Mouse (Mus musculus): ENCODE measurements around the gene Npas1. TPM values are rescaled to one million over a fixed set of nuclear protein-coding genes. Genes with fewer than 3 reads are reported as not detected.

Npas1 gene
- polyA plus RNA-seq, 1 experiment from 2014 or later, result 0.22 TPM

GRCm38 (mm10) chr7:16501571-16501970, 24.0 kb upstream of the Npas1 start:
- Histone ChIP-seq H3K27ac (ENCODE audit: low read depth, low read length) (no peak overlapping the region), H3K9me3 (ENCODE audit: control insufficient read depth, low read length) (no peaks in the 10 kb centered on the region), H3K4me2 (no peak overlapping the region), H3K4me3 (ENCODE audit: low read depth, low read length) (no peak overlapping the region), H3K4me1 (replicated peaks; ENCODE audit: control insufficient read depth, insufficient read depth, low read length) (no peaks in the 10 kb centered on the region), H3K27me3 (replicated peaks; ENCODE audit: control insufficient read depth, insufficient read depth, low read length) (no peaks in the 10 kb centered on the region), H3K36me3 (ENCODE audit: control insufficient read depth, insufficient read depth, low read length) (peaks cover 30% of the 10 kb centered on the region), H3K9ac (ENCODE audit: low read depth, low read length) (no peak overlapping the region)
- WGBS, result 82% methylated on average over 4 of the region's 4 CpGs
- no peak for ATAC-seq (replicated peaks; ENCODE audit: low FRiP score)
- no peak for DNase-seq (ENCODE audit: low spot score)

- Histone ChIP-seq H3K9ac (ENCODE audit: low read depth, low read length) (no peak overlapping the region), H3K4me2 (no peak overlapping the region), H3K4me1 (replicated peaks; ENCODE audit: control insufficient read depth, insufficient read depth, low read length) (no peaks in the 10 kb centered on the region), H3K27me3 (replicated peaks; ENCODE audit: control insufficient read depth, insufficient read depth, low read length) (no peaks in the 10 kb centered on the region), H3K4me3 (ENCODE audit: low read depth, low read length) (no peak overlapping the region), H3K36me3 (ENCODE audit: control insufficient read depth, insufficient read depth, low read length) (peaks cover 19% of the 10 kb centered on the region), H3K27ac (ENCODE audit: low read depth, low read length) (no peak overlapping the region), H3K9me3 (ENCODE audit: control insufficient read depth, low read length) (no peaks in the 10 kb centered on the region)
- ATAC-seq (replicated peaks; ENCODE audit: low FRiP score), result no peak
- WGBS, result 92% methylated on average over 6 of the region's 6 CpGs
- no peak for DNase-seq (ENCODE audit: low spot score)
Measured at GRCm38 (mm10) chr7:16499671-16500104, 22.2 kb upstream of the Npas1 start.

GRCm38 (mm10) chr7:16496260-16496659, 18.7 kb upstream of the Npas1 start:
- H3K36me3 ChIP-seq (ENCODE audit: control insufficient read depth, insufficient read depth, low read length), result peaks cover 12% of the 10 kb centered on the region
- no peak for ATAC-seq (replicated peaks; ENCODE audit: low FRiP score)
- H3K4me2 ChIP-seq, result no peak overlapping the region
- 81% methylated on average over 3 of the region's 3 CpGs for WGBS
- no peaks in the 10 kb centered on the region for H3K27me3 ChIP-seq (replicated peaks; ENCODE audit: control insufficient read depth, insufficient read depth, low read length)
- no peak for DNase-seq (ENCODE audit: low spot score)
- no peaks in the 10 kb centered on the region for H3K4me1 ChIP-seq (replicated peaks; ENCODE audit: control insufficient read depth, insufficient read depth, low read length)
- no peaks in the 10 kb centered on the region for H3K9me3 ChIP-seq (ENCODE audit: control insufficient read depth, low read length)
- H3K27ac ChIP-seq (ENCODE audit: low read depth, low read length), result no peak overlapping the region
- H3K9ac ChIP-seq (ENCODE audit: low read depth, low read length), result no peak overlapping the region
- H3K4me3 ChIP-seq (ENCODE audit: low read depth, low read length), result no peak overlapping the region

GRCm38 (mm10) chr7:16493361-16493760, 15.8 kb upstream of the Npas1 start:
- no peak for DNase-seq (ENCODE audit: low spot score)
- Histone ChIP-seq H3K27me3 (replicated peaks; ENCODE audit: control insufficient read depth, insufficient read depth, low read length) (no peaks in the 10 kb centered on the region), H3K36me3 (ENCODE audit: control insufficient read depth, insufficient read depth, low read length) (peaks cover 12% of the 10 kb centered on the region), H3K4me3 (ENCODE audit: low read depth, low read length) (no peak overlapping the region), H3K27ac (ENCODE audit: low read depth, low read length) (no peak overlapping the region), H3K9me3 (ENCODE audit: control insufficient read depth, low read length) (no peaks in the 10 kb centered on the region), H3K4me2 (no peak overlapping the region), H3K4me1 (replicated peaks; ENCODE audit: control insufficient read depth, insufficient read depth, low read length) (no peaks in the 10 kb centered on the region), H3K9ac (ENCODE audit: low read depth, low read length) (no peak overlapping the region)
- no peak for ATAC-seq (replicated peaks; ENCODE audit: low FRiP score)
- WGBS, result 42% methylated on average over 2 of the region's 2 CpGs

GRCm38 (mm10) chr7:16492211-16492610, 14.7 kb upstream of the Npas1 start:
- no peaks in the 10 kb centered on the region for H3K4me1 ChIP-seq (replicated peaks; ENCODE audit: control insufficient read depth, insufficient read depth, low read length)
- DNase-seq (ENCODE audit: low spot score) (no peak), ATAC-seq (replicated peaks; ENCODE audit: low FRiP score) (no peak)
- H3K9me3 ChIP-seq (ENCODE audit: control insufficient read depth, low read length), result no peaks in the 10 kb centered on the region
- H3K27me3 ChIP-seq (replicated peaks; ENCODE audit: control insufficient read depth, insufficient read depth, low read length), result no peaks in the 10 kb centered on the region
- whole genome bisulfite sequencing, result 62% methylated on average over 3 of the region's 3 CpGs
- no peak overlapping the region for H3K9ac ChIP-seq (ENCODE audit: low read depth, low read length)
- H3K36me3 ChIP-seq (ENCODE audit: control insufficient read depth, insufficient read depth, low read length), result peaks cover 1% of the 10 kb centered on the region; the same call in 1 of the 2 replicates
- H3K4me2 ChIP-seq, result no peak overlapping the region
- H3K27ac ChIP-seq (ENCODE audit: low read depth, low read length), result no peak overlapping the region
- H3K4me3 ChIP-seq (ENCODE audit: low read depth, low read length), result no peak overlapping the region

GRCm38 (mm10) chr7:16491759-16492158, 14.2 kb upstream of the Npas1 start:
- H3K36me3 ChIP-seq (ENCODE audit: control insufficient read depth, insufficient read depth, low read length), result no peaks in the 10 kb centered on the region; the same call in 1 of the 2 replicates
- 24% methylated on average over 3 of the region's 3 CpGs for WGBS
- ATAC-seq (replicated peaks; ENCODE audit: low FRiP score) (0 out of 2 replicates have a peak, but pooled peaks have one; percentile 40), DNase-seq (ENCODE audit: low spot score) (peak; percentile 57)
- no peaks in the 10 kb centered on the region for H3K4me1 ChIP-seq (replicated peaks; ENCODE audit: control insufficient read depth, insufficient read depth, low read length)
- H3K27ac ChIP-seq (ENCODE audit: low read depth, low read length), result no peak overlapping the region
- H3K4me2 ChIP-seq, result no peak overlapping the region
- H3K27me3 ChIP-seq (replicated peaks; ENCODE audit: control insufficient read depth, insufficient read depth, low read length), result no peaks in the 10 kb centered on the region
- H3K4me3 ChIP-seq (ENCODE audit: low read depth, low read length), result no peak overlapping the region
- H3K9me3 ChIP-seq (ENCODE audit: control insufficient read depth, low read length), result no peaks in the 10 kb centered on the region
- H3K9ac ChIP-seq (ENCODE audit: low read depth, low read length), result no peak overlapping the region

GRCm38 (mm10) chr7:16489948-16490347, 12.4 kb upstream of the Npas1 start:
- no peak for DNase-seq (ENCODE audit: low spot score)
- no peaks in the 10 kb centered on the region for H3K9me3 ChIP-seq (ENCODE audit: control insufficient read depth, low read length)
- no peak for ATAC-seq (replicated peaks; ENCODE audit: low FRiP score)
- no peaks in the 10 kb centered on the region for H3K36me3 ChIP-seq (ENCODE audit: control insufficient read depth, insufficient read depth, low read length)
- no peak overlapping the region for H3K27ac ChIP-seq (ENCODE audit: low read depth, low read length)
- H3K9ac ChIP-seq (ENCODE audit: low read depth, low read length), result no peak overlapping the region
- no peaks in the 10 kb centered on the region for H3K4me1 ChIP-seq (replicated peaks; ENCODE audit: control insufficient read depth, insufficient read depth, low read length)
- no peak overlapping the region for H3K4me3 ChIP-seq (ENCODE audit: low read depth, low read length)
- H3K27me3 ChIP-seq (replicated peaks; ENCODE audit: control insufficient read depth, insufficient read depth, low read length), result no peaks in the 10 kb centered on the region
- H3K4me2 ChIP-seq, result no peak overlapping the region
- WGBS, result 81% methylated on average over 9 of the region's 9 CpGs

- ATAC-seq (replicated peaks; ENCODE audit: low FRiP score) (no peak), DNase-seq (ENCODE audit: low spot score) (no peak)
- Histone ChIP-seq H3K9ac (ENCODE audit: low read depth, low read length) (no peak overlapping the region), H3K4me2 (no peak overlapping the region), H3K9me3 (ENCODE audit: control insufficient read depth, low read length) (no peaks in the 10 kb centered on the region), H3K27me3 (replicated peaks; ENCODE audit: control insufficient read depth, insufficient read depth, low read length) (no peaks in the 10 kb centered on the region), H3K4me3 (ENCODE audit: low read depth, low read length) (no peak overlapping the region), H3K36me3 (ENCODE audit: control insufficient read depth, insufficient read depth, low read length) (no peaks in the 10 kb centered on the region), H3K27ac (ENCODE audit: low read depth, low read length) (no peak overlapping the region), H3K4me1 (replicated peaks; ENCODE audit: control insufficient read depth, insufficient read depth, low read length) (no peaks in the 10 kb centered on the region)
Measured at GRCm38 (mm10) chr7:16488816-16489215, 11.3 kb upstream of the Npas1 start.

GRCm38 (mm10) chr7:16476600-16476989, 933 bp downstream of the Npas1 start:
- Histone ChIP-seq H3K9me3 (ENCODE audit: control insufficient read depth, low read length) (no peaks in the 10 kb centered on the region), H3K27me3 (replicated peaks; ENCODE audit: control insufficient read depth, insufficient read depth, low read length) (peaks cover 62% of the 10 kb centered on the region), H3K36me3 (ENCODE audit: control insufficient read depth, insufficient read depth, low read length) (no peaks in the 10 kb centered on the region), H3K27ac (ENCODE audit: low read depth, low read length) (no peak overlapping the region), H3K4me2 (peak overlapping the region; percentile 57), H3K9ac (ENCODE audit: low read depth, low read length) (no peak overlapping the region), H3K4me1 (replicated peaks; ENCODE audit: control insufficient read depth, insufficient read depth, low read length) (peaks cover 9% of the 10 kb centered on the region), H3K4me3 (ENCODE audit: low read depth, low read length) (peak overlapping the region; percentile 34)
- DNase-seq (ENCODE audit: low spot score), result no peak
- ATAC-seq (replicated peaks; ENCODE audit: low FRiP score), result 0 out of 2 replicates have a peak, but pooled peaks have one; percentile 20
- WGBS, result 3% methylated on average over 34 of the region's 34 CpGs

Measured in liver, embryonic 11.5 days (tissue).